Comparison of ENCODE assay signal across 18 mouse cellular contexts in the genomic region with DNA sequence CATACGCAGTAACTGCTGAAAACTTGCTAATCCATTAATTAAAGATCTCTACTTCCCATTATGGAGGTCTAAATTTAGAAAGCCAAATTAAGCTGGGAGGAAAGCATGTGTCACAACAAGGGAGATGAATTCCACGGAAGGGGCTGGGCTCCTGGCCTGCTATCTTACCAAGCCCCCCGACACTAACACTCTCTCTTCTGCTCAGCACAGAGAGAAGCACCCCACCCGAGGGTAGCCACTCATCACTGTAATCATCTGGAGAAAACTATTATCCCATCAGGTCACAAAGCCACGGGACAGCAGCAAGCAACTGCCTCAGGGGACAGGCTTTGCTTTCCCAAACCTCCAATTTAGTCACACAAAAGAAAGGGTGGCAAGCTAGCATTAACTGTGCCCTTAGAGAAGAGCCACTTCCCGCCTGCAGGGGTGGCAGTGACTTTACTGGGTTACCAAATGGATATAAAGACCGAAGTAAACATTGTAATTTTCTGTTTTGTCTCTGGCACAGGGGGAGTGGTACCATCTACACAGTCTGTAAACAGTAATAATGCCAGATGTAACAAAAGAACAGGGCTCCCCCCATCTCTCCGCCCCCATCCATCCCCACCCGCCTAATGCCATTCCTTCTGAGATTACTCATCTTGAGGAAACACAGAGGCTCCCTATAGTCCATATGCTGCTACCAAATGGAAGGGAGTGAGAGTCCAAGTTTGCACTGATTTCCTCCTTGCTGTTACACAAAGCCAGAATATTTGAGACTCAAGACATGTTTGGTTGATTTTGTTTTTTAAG.
DNase-seq lines count a peak whose midpoint lies in the region; ATAC-seq and TF ChIP-seq lines count a peak whose summit lies in the region.
"Had no signal": no experiment of that assay in that cellular context is flagged by ENCODE, and none has a peak within 500 bp of the region (broad histone marks: within the 10 kb centered on the region; RNA-seq: fewer than 3 reads in every experiment).

No protein-coding gene starts in this region.

- no peak overlapping the region for H3K9ac ChIP-seq in forebrain, embryonic 12.5 days
- H3K9ac ChIP-seq in forebrain, embryonic 11.5 days (ENCODE audit: low read length): no peak overlapping the region
- H3K9ac ChIP-seq: heart, embryonic 15.5 days; hindbrain, embryonic 14.5 days; limb, embryonic 13.5 days; midbrain, embryonic 12.5 days had no signal

- no peaks in the 10 kb centered on the region for H3K27me3 ChIP-seq in forebrain, embryonic 12.5 days
- no peaks in the 10 kb centered on the region for H3K27me3 ChIP-seq in forebrain, embryonic 11.5 days (ENCODE audit: control insufficient read depth, insufficient read depth, low read length)
- H3K27me3 ChIP-seq in myocyte (ENCODE audit: control insufficient read depth, insufficient read depth, insufficient read length): no peaks in the 10 kb centered on the region
- no peaks in the 10 kb centered on the region for H3K27me3 ChIP-seq in cerebellum, adult 2 months (ENCODE audit: control insufficient read depth, insufficient read depth, low read length)
- H3K27me3 ChIP-seq: heart, embryonic 15.5 days; limb, embryonic 13.5 days; midbrain, embryonic 12.5 days; Patski had no signal

- H3ac ChIP-seq in myocyte (ENCODE audit: control insufficient read depth, insufficient read length): no peak overlapping the region

- ATAC-seq in forebrain, embryonic 12.5 days (ENCODE audit: low FRiP score): no peak
- no peak for ATAC-seq in forebrain, embryonic 11.5 days (replicated peaks; ENCODE audit: low FRiP score)
- ATAC-seq: Patski had no signal

- TF ChIP-seq POLR2A in myocyte (IDR thresholded peaks at IDR 0.05; ENCODE audit: insufficient read length, low read depth): no peak
- no peak for TF ChIP-seq POLR2A in cerebellum, adult 2 months (IDR thresholded peaks at IDR 0.05; ENCODE audit: borderline replicate concordance, insufficient read depth, low read length)

- H3K9me3 ChIP-seq in forebrain, embryonic 12.5 days: no peaks in the 10 kb centered on the region
- no peaks in the 10 kb centered on the region for H3K9me3 ChIP-seq in forebrain, embryonic 11.5 days (ENCODE audit: control insufficient read depth, low read length)
- H3K9me3 ChIP-seq: heart, embryonic 15.5 days; limb, embryonic 13.5 days; midbrain, embryonic 12.5 days had no signal

- peak; percentile 4 for TF ChIP-seq CTCF in left cerebral cortex, adult 2 months (IDR thresholded peaks at IDR 0.05)
- no peak for TF ChIP-seq CTCF in cerebellum, adult 2 months (IDR thresholded peaks at IDR 0.05; ENCODE audit: borderline replicate concordance, insufficient read depth, low read depth, low read length)

- no peak overlapping the region for H3K4me2 ChIP-seq in forebrain, embryonic 12.5 days
- H3K4me2 ChIP-seq in forebrain, embryonic 11.5 days (ENCODE audit: low read depth, low read length, severe bottlenecking): no peak overlapping the region
- H3K4me2 ChIP-seq in myocyte (ENCODE audit: low read depth): peak overlapping the region; percentile 7
- H3K4me2 ChIP-seq: heart, embryonic 15.5 days; hindbrain, embryonic 14.5 days; limb, embryonic 13.5 days; midbrain, embryonic 12.5 days had no signal

- H3K27ac ChIP-seq in forebrain, embryonic 12.5 days: peak overlapping the region; percentile 19; the same call in 1 of the 2 replicates
- no peak overlapping the region for H3K27ac ChIP-seq in forebrain, embryonic 11.5 days (ENCODE audit: low read depth, low read length)
- peak overlapping the region; percentile 45 for H3K27ac ChIP-seq in left cerebral cortex, adult 2 months
- H3K27ac ChIP-seq in cerebellum, adult 2 months (ENCODE audit: insufficient read depth, low read length): no peak overlapping the region
- H3K27ac ChIP-seq: heart, embryonic 15.5 days; hindbrain, embryonic 14.5 days; limb, embryonic 13.5 days; midbrain, embryonic 12.5 days had no signal

- H3K36me3 ChIP-seq in forebrain, embryonic 12.5 days (replicated peaks): no peaks in the 10 kb centered on the region; the same call in 1 of the 2 replicates
- H3K36me3 ChIP-seq in forebrain, embryonic 11.5 days (ENCODE audit: control insufficient read depth, insufficient read depth, low read length): no peaks in the 10 kb centered on the region
- H3K36me3 ChIP-seq in myocyte (ENCODE audit: control insufficient read depth, insufficient read depth): no peaks in the 10 kb centered on the region

- peaks cover 7% of the 10 kb centered on the region; the same call in 1 of the 2 replicates for H3K4me1 ChIP-seq in forebrain, embryonic 12.5 days
- no peaks in the 10 kb centered on the region for H3K4me1 ChIP-seq in forebrain, embryonic 11.5 days (replicated peaks; ENCODE audit: control insufficient read depth, insufficient read depth, low read length)
- H3K4me1 ChIP-seq in cerebellum, adult 2 months (ENCODE audit: control insufficient read depth, insufficient read depth, low read length): no peaks in the 10 kb centered on the region; the same call in 1 of the 2 replicates
- H3K4me1 ChIP-seq: limb, embryonic 13.5 days had no signal

- no peaks in the 10 kb centered on the region for H3K79me2 ChIP-seq in myocyte (ENCODE audit: control insufficient read depth, insufficient read depth)

- no peak overlapping the region for H3K4me3 ChIP-seq in forebrain, embryonic 12.5 days (replicated peaks)
- no peak overlapping the region for H3K4me3 ChIP-seq in forebrain, embryonic 11.5 days (ENCODE audit: low read depth, low read length)
- no peak overlapping the region for H3K4me3 ChIP-seq in left cerebral cortex, adult 2 months
- H3K4me3 ChIP-seq in myocyte: no peak overlapping the region
- no peak overlapping the region for H3K4me3 ChIP-seq in cerebellum, adult 2 months (replicated peaks; ENCODE audit: insufficient read depth, low read depth, low read length)
- H3K4me3 ChIP-seq: heart, embryonic 15.5 days; limb, embryonic 13.5 days; midbrain, embryonic 12.5 days had no signal

- DNase-seq in forebrain, embryonic 11.5 days (ENCODE audit: low spot score): no peak
- no peak for DNase-seq in left cerebral cortex, adult 2 months (ENCODE audit: extremely low spot score in 1 of 2, low spot score in 2 of 2)
- no peak for DNase-seq in left cerebral cortex, postnatal 36 days (ENCODE audit: low spot score in 2 of 2)
- DNase-seq in brain, adult 2 months (ENCODE audit: low read depth, low spot score): peak; percentile 76
- no peak for DNase-seq in cerebellum, adult 2 months
- DNase-seq in gastrocnemius, postnatal 10 days: no peak
- DNase-seq: cerebellum, adult 11-12 months; kidney, adult 18-20 months; kidney, postnatal 14 days; right cerebral cortex, postnatal 14 days; thymus, postnatal 36 days had no signal

- WGBS in forebrain, embryonic 12.5 days: 46% methylated on average over 9 of the region's 9 CpGs
- WGBS in forebrain, embryonic 11.5 days: 54% methylated on average over 9 of the region's 9 CpGs
- WGBS in cerebellum, adult 2 months: 76% methylated on average over 9 of the region's 9 CpGs

- intact Hi-C loops in left cerebral cortex, adult 2 months (cut with DNase I): no loop called here
- intact Hi-C loops in left cerebral cortex, postnatal 36 days (cut with DNase I): no loop called here

TF ChIP-seq in myocyte, 11 proteins besides CTCF, POLR2A, EP300 and RAD21:
- TF ChIP-seq REST (IDR thresholded peaks at IDR 0.05; ENCODE audit: insufficient read depth, insufficient read length) (no peak), TCF12 (IDR thresholded peaks at IDR 0.05; ENCODE audit: insufficient read depth, poor library complexity, severe bottlenecking) (no peak), USF1 (IDR thresholded peaks at IDR 0.05; ENCODE audit: low read depth) (no peak), MYOG (IDR thresholded peaks at IDR 0.05; ENCODE audit: control insufficient read depth in 1 of 3, insufficient read depth in 1 of 3, insufficient read length in 2 of 3, low read depth in 2 of 3) (no peak), POLR2AphosphoS2 (IDR thresholded peaks at IDR 0.05; ENCODE audit: insufficient read length, low read depth) (no peak), CEBPB (IDR thresholded peaks at IDR 0.05; ENCODE audit: insufficient read depth, poor library complexity, severe bottlenecking) (no peak), TCF3 (IDR thresholded peaks at IDR 0.05; ENCODE audit: insufficient read length, low read depth) (no peak), SRF (IDR thresholded peaks at IDR 0.05; ENCODE audit: control insufficient read depth, insufficient read length, low read depth) (no peak), MAX (IDR thresholded peaks at IDR 0.05; ENCODE audit: low read depth) (no peak), E2F4 (IDR thresholded peaks at IDR 0.05; ENCODE audit: insufficient read depth) (no peak), MYOD1 (IDR thresholded peaks at IDR 0.05; ENCODE audit: control insufficient read depth in 1 of 3, insufficient read length in 2 of 3, low read depth in 2 of 3) (no peak)
TF ChIP-seq in myocyte: peak in this region for 0.

Comparison
In these comparisons a context has a peak if more than half of its experiments do, and no peak if none do; other contexts are left out.
1. H3K27ac ChIP-seq: peak in forebrain, embryonic 12.5 days (single experiment) and left cerebral cortex, adult 2 months (single experiment); none in forebrain, embryonic 11.5 days (single experiment) and cerebellum, adult 2 months (single experiment).